Mouse (Mus musculus): ENCODE results near the gene Uck2.

DNA sequence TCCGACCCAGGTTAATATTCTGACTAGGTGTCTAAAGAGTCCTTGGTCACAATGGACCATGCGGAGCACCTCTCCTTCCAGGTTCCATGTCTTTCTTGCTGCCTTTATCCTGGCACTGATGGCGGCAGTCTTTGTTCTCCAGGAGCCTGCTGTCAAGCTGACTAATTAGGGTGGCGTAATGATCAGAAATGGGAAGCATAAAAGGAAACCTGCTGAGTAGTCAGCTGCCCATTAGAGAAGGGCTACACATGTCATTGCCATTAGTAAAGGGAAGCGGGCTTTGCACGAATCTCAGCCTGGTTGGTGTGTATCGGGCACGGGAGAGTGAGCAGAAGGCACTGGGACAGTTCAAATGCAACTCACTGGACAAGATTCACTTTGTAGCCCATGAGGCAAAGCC lies 90.4 kb downstream of the Uck2 start:
- no peak for TF ChIP-seq GATA1 (IDR thresholded peaks at IDR 0.05; ENCODE audit: low read length)
- TF ChIP-seq TAL1 (IDR thresholded peaks at IDR 0.05; ENCODE audit: low read length): no peak
